Mouse (Mus musculus) lung, embryonic 16.5 days (tissue): ENCODE results near the gene Phf7. TPM values are rescaled to one million over a fixed set of nuclear protein-coding genes. Genes with fewer than 3 reads are reported as not detected.

Experiments used
- ATAC-seq: fragments of 200-750 bp; cut with Nextera tagmentation; 2 replicates; pipeline ENCODE4 v1.8.0; 2017; ENCODE audit warnings: low read depth, mild to moderate bottlenecking, moderate library complexity
- H3K27ac ChIP-seq: fragments of 300-500 bp; sonication (generic); 2 replicates; pipeline ENCODE4 v1.5.1; 2014; ENCODE audit warnings: mild to moderate bottlenecking, control low read depth, low read length
- H3K27me3 ChIP-seq: fragments of 300-500 bp; sonication (generic); 2 replicates; pipeline ENCODE4 v1.6.1; 2014; ENCODE audit warnings: low read depth, low read length, mixed read lengths; ENCODE audit not compliant: control insufficient read depth, insufficient read depth
- H3K36me3 ChIP-seq: fragments of 300-500 bp; sonication (generic); 2 replicates; pipeline ENCODE4 v1.6.1; 2014; ENCODE audit warnings: low read length; ENCODE audit not compliant: control insufficient read depth, insufficient read depth
- H3K4me1 ChIP-seq: fragments of 300-500 bp; sonication (generic); replicated peaks from 2 replicates; pipeline ENCODE4 v1.6.1; 2014; ENCODE audit warnings: low read length, mixed read lengths; ENCODE audit not compliant: control insufficient read depth, insufficient read depth
- H3K4me2 ChIP-seq: fragments of 300-500 bp; sonication (generic); 2 replicates; pipeline ENCODE4 v1.6.1; 2014; ENCODE audit warnings: low read depth, low read length, control low read depth
- H3K4me3 ChIP-seq: fragments of 300-500 bp; sonication (generic); 2 replicates; pipeline ENCODE4 v1.5.1; 2014; ENCODE audit warnings: mild to moderate bottlenecking, low read length, control low read depth
- H3K9ac ChIP-seq: fragments of 300-500 bp; sonication (generic); 2 replicates; pipeline ENCODE4 v1.6.1; 2014; ENCODE audit warnings: low read length, control low read depth
- H3K9me3 ChIP-seq: fragments of 300-500 bp; sonication (generic); 2 replicates; pipeline ENCODE4 v1.6.1; 2016; ENCODE audit warnings: low read length; ENCODE audit not compliant: control insufficient read depth
- WGBS: fragments of 180-500 bp; shearing (Covaris S2); extraction: QIAGEN DNeasy Blood & Tissue Kit; methylation state at CpG from one replicate; pipeline ENCODE4 v1.1.7; 2014; 5-methylcytosine and 5-hydroxymethylcytosine counted together
- polyA plus RNA-seq: library from polyadenylated mRNA; unstranded; fragments of >200 nt; fragmentation: Nextera tagmentation; extraction: Ambion mirVana; gene quantifications from 2 replicates; pipeline ENCODE4 v1.2.1, GENCODE M21; 2015

The Phf7 gene
- polyA plus RNA-seq, 1 experiment from 2014 or later, result 13.5 TPM

DNA sequence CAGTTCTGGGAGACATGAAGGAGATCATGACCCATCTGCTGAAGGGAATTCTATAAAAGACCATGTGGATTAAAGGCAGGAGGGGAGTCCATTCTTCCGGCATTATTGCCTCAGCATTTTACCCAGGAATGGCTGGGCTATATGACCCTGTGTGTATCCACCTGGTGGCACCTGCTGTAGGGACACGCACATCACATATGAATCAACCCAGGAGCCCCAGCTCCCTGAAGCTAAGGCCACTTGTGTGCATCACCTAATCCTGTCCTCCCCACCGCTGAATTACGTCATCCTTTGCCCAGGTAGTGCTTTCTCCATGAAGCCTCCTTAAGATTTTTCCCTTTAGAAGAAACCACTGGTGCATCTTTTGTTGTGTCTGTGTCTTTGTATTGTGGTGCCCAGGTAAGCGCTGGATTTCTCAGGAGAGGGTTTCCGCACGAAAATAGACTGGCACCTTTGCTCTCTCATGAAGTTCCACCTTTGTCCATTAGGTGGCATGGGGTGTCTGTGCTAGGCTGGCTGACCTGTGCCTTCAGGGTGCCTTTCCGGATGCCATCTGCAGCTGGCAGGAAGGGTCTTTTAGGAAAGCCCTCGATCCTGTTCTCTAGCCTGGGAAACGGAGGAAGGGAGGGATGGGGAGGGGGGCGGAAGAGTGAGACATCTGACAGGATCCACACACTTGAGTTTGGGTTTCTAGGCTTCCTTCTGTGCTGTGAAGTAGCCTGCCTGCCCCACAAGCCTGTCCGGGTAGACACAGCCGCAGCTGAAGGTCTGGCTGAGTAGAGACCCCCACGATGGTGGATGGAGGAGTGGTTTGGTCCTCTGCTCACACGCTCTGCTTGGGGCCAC lies 35.7 kb downstream of the Phf7 start:
- peak; percentile 66 for ATAC-seq
- Histone ChIP-seq H3K9me3 (no peaks in the 10 kb centered on the region), H3K4me3 (no peak overlapping the region), H3K27me3 (no peaks in the 10 kb centered on the region), H3K4me2 (peak overlapping the region; percentile 21; the same call in 1 of the 2 replicates), H3K36me3 (no peaks in the 10 kb centered on the region), H3K4me1 (peaks cover 21% of the 10 kb centered on the region), H3K27ac (0 out of 2 replicates have a peak overlapping the region, but pooled peaks have one; percentile 37), H3K9ac (peak overlapping the region; percentile 44)
- WGBS, result 25% methylated on average over 15 of the region's 15 CpGs

DNA sequence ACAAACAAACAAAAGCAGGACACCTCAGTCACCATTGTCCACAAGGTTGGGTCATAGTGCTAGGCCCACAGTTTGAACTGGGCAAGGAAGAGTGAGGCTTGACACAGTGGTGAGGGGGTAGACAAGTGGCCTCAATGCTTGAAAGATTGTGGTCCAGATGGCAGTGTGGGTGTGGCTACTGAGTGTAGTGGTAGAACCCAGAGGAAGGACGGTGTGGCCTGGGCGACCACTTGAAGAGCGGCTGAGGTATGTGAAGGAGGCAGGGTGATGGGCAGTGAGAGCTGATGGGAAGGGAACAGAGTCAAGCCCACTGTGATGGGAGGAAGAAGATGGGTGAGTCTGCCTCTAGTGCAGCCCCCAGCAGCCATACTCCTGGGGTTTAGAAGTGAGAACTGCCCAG lies 36.4 kb downstream of the Phf7 start:
- Histone ChIP-seq H3K4me1 (peaks cover 21% of the 10 kb centered on the region), H3K4me2 (no peak overlapping the region), H3K4me3 (no peak overlapping the region), H3K9ac (no peak overlapping the region), H3K27me3 (no peaks in the 10 kb centered on the region), H3K9me3 (no peaks in the 10 kb centered on the region), H3K36me3 (no peaks in the 10 kb centered on the region), H3K27ac (no peak overlapping the region)
- no peak for ATAC-seq
- WGBS, result 55% methylated on average over 3 of the region's 3 CpGs

DNA sequence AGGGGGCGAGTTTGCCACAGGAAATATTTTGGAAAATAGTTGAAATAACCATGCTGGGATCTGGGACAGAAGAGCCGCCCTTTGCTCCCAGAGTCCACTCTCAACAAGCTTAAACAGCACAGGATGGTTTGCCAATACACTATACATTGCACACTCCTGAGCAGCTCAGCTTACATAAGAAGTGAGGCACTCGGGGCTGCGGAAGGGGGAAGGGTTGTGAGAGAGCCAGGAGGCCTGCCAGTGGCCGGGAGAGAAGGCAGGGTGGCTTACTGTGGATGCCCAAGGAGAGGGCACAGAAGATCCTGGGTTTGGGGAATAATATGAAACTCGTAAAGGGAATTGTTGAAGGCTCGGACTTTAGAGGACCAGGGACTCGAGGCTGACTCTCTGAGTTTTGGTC lies 37.2 kb downstream of the Phf7 start:
- no peaks in the 10 kb centered on the region for H3K27me3 ChIP-seq
- H3K27ac ChIP-seq, result no peak overlapping the region
- WGBS, result 57% methylated on average over 8 of the region's 8 CpGs
- ATAC-seq, result no peak
- H3K36me3 ChIP-seq, result no peaks in the 10 kb centered on the region
- H3K9ac ChIP-seq, result no peak overlapping the region
- H3K9me3 ChIP-seq, result no peaks in the 10 kb centered on the region
- H3K4me1 ChIP-seq, result peaks cover 21% of the 10 kb centered on the region
- H3K4me3 ChIP-seq, result no peak overlapping the region
- H3K4me2 ChIP-seq, result no peak overlapping the region

DNA sequence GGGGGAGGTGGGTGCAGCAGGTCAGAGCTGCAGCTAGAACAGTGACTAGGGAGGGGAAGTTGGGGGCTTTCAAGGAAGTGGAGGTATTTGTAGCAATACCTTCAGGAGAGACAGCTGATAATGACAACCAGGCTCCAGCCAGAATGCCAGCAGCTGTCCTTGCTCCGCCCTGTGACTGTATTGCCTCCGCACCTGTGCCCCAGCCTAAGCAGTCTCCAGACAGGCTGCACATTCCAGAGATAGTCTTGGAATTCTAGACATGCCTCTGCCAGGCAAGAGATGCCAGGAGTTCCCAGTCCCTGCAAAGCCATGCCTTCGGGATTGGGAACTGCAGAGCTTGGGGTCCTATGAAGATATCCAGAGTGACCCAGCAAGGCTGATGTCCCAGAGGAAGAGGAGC lies 38.6 kb downstream of the Phf7 start:
- no peaks in the 10 kb centered on the region for H3K36me3 ChIP-seq
- H3K9me3 ChIP-seq, result no peaks in the 10 kb centered on the region
- ATAC-seq, result no peak
- no peaks in the 10 kb centered on the region for H3K27me3 ChIP-seq
- no peak overlapping the region for H3K4me3 ChIP-seq
- 57% methylated on average over 3 of the region's 3 CpGs for WGBS
- peaks cover 21% of the 10 kb centered on the region for H3K4me1 ChIP-seq
- H3K4me2 ChIP-seq, result no peak overlapping the region
- H3K27ac ChIP-seq, result no peak overlapping the region
- no peak overlapping the region for H3K9ac ChIP-seq

DNA sequence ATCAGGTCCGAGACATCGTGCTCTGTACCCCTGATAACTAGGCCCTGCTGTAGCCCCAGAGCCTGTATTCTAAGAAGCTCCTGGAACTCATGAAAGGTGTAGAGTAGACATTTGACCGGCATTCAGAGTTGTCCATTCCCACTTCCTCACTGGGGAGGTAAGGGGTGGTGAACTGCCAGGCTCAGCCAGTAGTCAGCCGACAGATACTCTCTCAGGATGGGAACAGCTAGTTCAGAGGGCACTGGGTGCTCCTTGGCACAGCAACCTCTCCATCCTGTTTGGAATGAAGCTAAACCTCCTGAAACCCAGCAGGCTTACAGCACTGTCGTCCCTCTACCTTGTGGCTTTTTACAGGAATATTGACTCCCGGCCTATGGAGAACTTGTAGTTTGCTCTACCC lies 39.3 kb downstream of the Phf7 start:
- no peak overlapping the region for H3K9ac ChIP-seq
- WGBS, result 79% methylated on average over 6 of the region's 6 CpGs
- H3K9me3 ChIP-seq, result no peaks in the 10 kb centered on the region
- no peak overlapping the region for H3K4me3 ChIP-seq
- no peak for ATAC-seq
- H3K27ac ChIP-seq, result no peak overlapping the region
- H3K4me1 ChIP-seq, result peaks cover 25% of the 10 kb centered on the region
- H3K4me2 ChIP-seq, result no peak overlapping the region
- H3K27me3 ChIP-seq, result no peaks in the 10 kb centered on the region
- no peaks in the 10 kb centered on the region for H3K36me3 ChIP-seq

DNA sequence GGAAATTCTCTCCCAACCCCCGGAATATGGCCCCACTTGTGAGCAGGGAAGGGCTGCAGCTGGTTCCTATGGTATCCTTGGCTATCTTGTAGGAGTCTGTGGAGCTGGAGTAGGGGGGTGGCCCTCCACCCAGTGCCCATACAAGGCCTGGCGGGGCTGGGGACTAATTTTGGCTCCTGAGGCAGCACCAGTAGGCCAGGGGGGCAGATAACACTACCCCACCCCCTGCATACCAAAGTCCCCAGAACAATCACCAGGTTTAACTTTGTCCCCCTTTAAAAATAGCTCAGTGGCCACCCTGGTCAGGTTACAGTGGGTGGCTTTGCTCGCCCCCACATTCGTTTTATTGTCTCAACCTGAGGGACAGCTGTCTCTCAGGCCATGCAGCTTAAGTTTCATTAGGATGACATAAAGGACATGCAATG lies 42.0 kb downstream of the Phf7 start:
- Histone ChIP-seq H3K9ac (no peak overlapping the region), H3K27ac (no peak overlapping the region), H3K4me1 (peaks cover 24% of the 10 kb centered on the region), H3K9me3 (no peaks in the 10 kb centered on the region), H3K36me3 (peaks cover under 1% of the 10 kb centered on the region), H3K27me3 (no peaks in the 10 kb centered on the region), H3K4me2 (no peak overlapping the region), H3K4me3 (no peak overlapping the region)
- WGBS, result 74% methylated on average over 4 of the region's 4 CpGs
- ATAC-seq, result no peak

DNA sequence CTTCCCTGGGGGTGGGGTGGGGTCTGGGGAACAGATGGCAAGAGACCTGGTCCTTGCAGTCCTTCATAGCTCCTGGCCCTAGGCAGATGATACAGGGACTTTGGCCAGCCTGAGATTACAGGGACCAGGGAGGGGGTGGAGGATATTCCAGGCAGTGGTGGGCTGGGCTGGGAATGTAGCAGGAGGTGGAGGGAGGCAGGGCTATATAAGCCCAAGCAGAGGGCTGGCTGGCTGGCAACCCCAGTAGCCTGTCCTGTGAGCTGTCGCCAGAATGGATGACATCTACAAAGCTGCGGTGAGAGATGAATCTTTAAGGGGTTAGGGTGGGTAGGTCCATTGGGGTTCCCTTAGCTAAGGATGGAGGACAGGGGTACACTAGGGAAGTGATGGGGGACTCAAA lies 43.0 kb downstream of the Phf7 start, which contains the start of gene Tnnc1:
Gene Tnnc1, plus strand, starts transcription at position 229 of the 400 bp plus-strand sequence.
- ATAC-seq, result no peak
- peak within 1 kb of the TSS; percentile 86 for H3K4me3 ChIP-seq
- peak within 1 kb of the TSS; percentile 85 for H3K4me2 ChIP-seq
- peak within 1 kb of the TSS; percentile 98; the same call in 1 of the 2 replicates for H3K9ac ChIP-seq
- H3K27me3 ChIP-seq, result no peaks in the 10 kb centered on the region
- WGBS, result 63% methylated on average over 2 of the region's 2 CpGs
- peaks cover 20% of the 10 kb centered on the region for H3K4me1 ChIP-seq
- no peaks in the 10 kb centered on the region for H3K9me3 ChIP-seq
- no peak within 1 kb of the TSS; the same call in 1 of the 2 replicates for H3K27ac ChIP-seq
- peaks cover 10% of the 10 kb centered on the region for H3K36me3 ChIP-seq

DNA sequence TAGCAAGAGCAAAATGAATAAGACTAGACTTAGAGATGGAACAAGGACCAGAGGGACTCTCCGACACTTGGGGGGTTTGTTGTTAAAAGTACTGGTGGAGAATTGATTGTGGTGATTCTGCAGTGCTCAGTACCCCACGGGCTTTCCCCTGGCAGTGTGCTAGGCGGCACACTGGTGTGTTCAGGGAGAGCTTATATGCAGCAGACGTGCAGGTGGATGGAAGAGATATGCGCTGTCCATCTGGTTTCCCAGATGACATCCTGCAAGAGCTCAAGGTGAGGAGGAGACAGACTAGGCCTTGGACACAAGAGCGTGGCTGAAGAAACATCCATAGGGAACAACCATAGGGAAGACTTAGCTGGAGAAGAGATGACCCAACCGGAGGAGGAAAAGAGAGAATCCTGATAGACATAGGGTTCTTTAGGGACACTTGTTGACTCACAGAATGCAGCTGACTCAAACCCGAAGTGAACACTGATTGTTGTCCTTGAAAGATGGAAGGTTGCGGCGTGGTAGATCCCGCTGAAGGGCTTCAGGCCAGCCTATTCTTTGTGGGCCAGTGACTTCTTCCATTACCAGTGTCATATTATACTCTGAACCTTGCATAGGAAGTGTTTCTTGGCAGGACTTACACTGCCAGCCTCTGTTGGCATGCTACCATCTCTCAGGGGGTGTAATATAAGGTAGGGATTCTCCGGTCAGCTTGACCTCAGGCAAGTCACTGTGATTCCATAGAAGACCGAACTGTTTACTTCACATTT lies 43.9 kb downstream of the Phf7 start:
- H3K4me3 ChIP-seq, result peak overlapping the region; percentile 86
- H3K4me2 ChIP-seq, result peak overlapping the region; percentile 85
- peak; percentile 9 for ATAC-seq
- H3K27me3 ChIP-seq, result no peaks in the 10 kb centered on the region
- H3K36me3 ChIP-seq, result peaks cover 16% of the 10 kb centered on the region
- no peaks in the 10 kb centered on the region for H3K9me3 ChIP-seq
- peak overlapping the region; percentile 98 for H3K9ac ChIP-seq
- 74% methylated on average over 13 of the region's 13 CpGs for WGBS
- H3K27ac ChIP-seq, result peak overlapping the region; percentile 58
- H3K4me1 ChIP-seq, result peaks cover 14% of the 10 kb centered on the region

DNA sequence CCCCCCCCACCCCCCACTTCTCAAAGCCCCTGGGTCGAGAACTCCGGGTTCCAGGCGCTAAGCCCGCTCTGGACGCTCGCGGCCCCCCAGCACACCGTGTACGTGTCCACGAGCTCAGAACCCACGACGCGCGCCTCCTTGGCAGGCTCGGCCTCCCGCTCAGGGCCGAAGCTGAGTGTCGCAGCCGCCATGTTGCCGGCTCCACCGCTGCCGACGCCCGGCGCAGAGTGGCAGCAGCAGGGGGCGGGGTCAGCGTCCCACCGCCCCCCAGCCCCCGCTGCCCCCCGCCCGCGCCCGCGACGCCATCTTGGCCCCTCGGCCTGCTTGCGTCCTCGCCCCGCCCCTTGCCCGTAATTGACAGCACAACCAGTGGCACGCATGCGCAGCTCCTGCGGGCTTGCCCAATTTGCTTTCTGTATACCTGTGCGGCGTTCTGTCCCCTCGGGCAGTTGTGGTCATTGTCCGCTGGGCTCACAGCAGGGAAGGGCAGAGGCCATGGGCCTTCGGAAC lies 44.6 kb downstream of the Phf7 start:
- Histone ChIP-seq H3K9me3 (no peaks in the 10 kb centered on the region), H3K36me3 (peaks cover 21% of the 10 kb centered on the region), H3K27me3 (no peaks in the 10 kb centered on the region), H3K4me1 (peaks cover 12% of the 10 kb centered on the region), H3K27ac (peak overlapping the region; percentile 92), H3K4me3 (peak overlapping the region; percentile 86), H3K4me2 (peak overlapping the region; percentile 85), H3K9ac (peak overlapping the region; percentile 98)
- ATAC-seq, result peak; percentile 78
- WGBS, result under 1% methylated on average over 45 of the region's 48 CpGs
